In the genomic region with DNA sequence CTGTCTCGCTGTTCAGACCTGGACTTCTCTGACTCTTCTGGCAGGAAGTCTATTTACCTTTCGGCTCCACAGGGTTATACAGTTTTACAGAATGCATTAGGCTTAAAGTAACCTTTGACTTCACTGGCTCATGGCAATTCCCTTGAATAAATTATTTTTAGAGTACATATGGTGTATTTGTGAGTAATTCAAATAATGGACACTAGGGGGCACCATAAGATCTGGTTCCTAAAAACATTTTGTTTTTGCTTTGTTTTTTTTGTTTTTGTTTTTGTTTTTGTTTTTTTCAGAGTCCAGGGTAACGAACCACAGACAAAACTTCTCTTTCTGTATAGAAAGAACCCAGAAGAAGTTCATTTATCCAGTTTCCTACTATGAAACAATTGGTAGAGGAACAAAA, we compare ENCODE assay signal across 11 mouse cellular contexts. TPM values are rescaled to one million over a fixed set of nuclear protein-coding genes. Genes with fewer than 3 reads are reported as not detected.
DNase-seq lines count a peak whose midpoint lies in the region; ATAC-seq and TF ChIP-seq lines count a peak whose summit lies in the region.
"Had no signal": no experiment of that assay in that cellular context is flagged by ENCODE, and none has a peak within 500 bp of the region (broad histone marks: within the 10 kb centered on the region; RNA-seq: fewer than 3 reads in every experiment).

No protein-coding gene starts in this region.

- no peaks in the 10 kb centered on the region for H3K4me1 ChIP-seq in liver, embryonic 14.5 days (replicated peaks; ENCODE audit: control insufficient read depth in 2 of 2, insufficient read depth in 2 of 2, low read length in 1 of 2)
- H3K4me1 ChIP-seq in liver, embryonic 12.5 days, result no peaks in the 10 kb centered on the region
- no peaks in the 10 kb centered on the region for H3K4me1 ChIP-seq in midbrain, embryonic 15.5 days

- peak; percentile 32 for DNase-seq in embryo, embryonic 10 days (ENCODE audit: low spot score)
- no peak for DNase-seq in embryo, embryonic 9.5 days (ENCODE audit: extremely low spot score)
- DNase-seq in liver, embryonic 14.5 days (ENCODE audit: low read depth in 3 of 3, low spot score in 3 of 3), result no peak
- no peak for DNase-seq in urinary bladder, postnatal 10 days (ENCODE audit: low spot score)
- no peak for DNase-seq in gastrocnemius, postnatal 4 days (ENCODE audit: low spot score in 2 of 2)
- DNase-seq: adrenal gland, postnatal 36 days; kidney, adult 18-20 months; right cerebral cortex, postnatal 25 days had no signal

- ATAC-seq in liver, embryonic 14.5 days (ENCODE audit: insufficient read depth), result no peak
- ATAC-seq in liver, embryonic 12.5 days, result no peak
- peak; percentile 44 for ATAC-seq in activated CD4-positive, CD25-positive, alpha-beta regulatory T cell, adult 4 months
- 0 out of 2 replicates have a peak, but pooled peaks have one; percentile 48 for ATAC-seq in midbrain, embryonic 15.5 days (replicated peaks)

- H3K9me3 ChIP-seq in liver, embryonic 14.5 days (ENCODE audit: control insufficient read depth, low read length), result no peaks in the 10 kb centered on the region
- H3K9me3 ChIP-seq in liver, embryonic 12.5 days (replicated peaks), result no peaks in the 10 kb centered on the region
- no peaks in the 10 kb centered on the region for H3K9me3 ChIP-seq in midbrain, embryonic 15.5 days

- TF ChIP-seq CTCF in liver, embryonic 14.5 days (IDR thresholded peaks at IDR 0.05; ENCODE audit: low read depth), result peak; percentile 49; the same call in 1 of the 2 replicates

- H3K4me2 ChIP-seq in liver, embryonic 14.5 days (ENCODE audit: low read depth), result no peak overlapping the region
- H3K4me2 ChIP-seq in liver, embryonic 12.5 days, result no peak overlapping the region
- H3K4me2 ChIP-seq in midbrain, embryonic 15.5 days, result no peak overlapping the region

- no peak overlapping the region for H3K9ac ChIP-seq in liver, embryonic 14.5 days (replicated peaks)
- no peak overlapping the region for H3K9ac ChIP-seq in liver, embryonic 12.5 days
- H3K9ac ChIP-seq in midbrain, embryonic 15.5 days, result no peak overlapping the region

- no peaks in the 10 kb centered on the region for H3K27me3 ChIP-seq in liver, embryonic 14.5 days (ENCODE audit: control insufficient read depth, insufficient read depth, low read length)
- H3K27me3 ChIP-seq in liver, embryonic 12.5 days (replicated peaks), result no peaks in the 10 kb centered on the region
- no peaks in the 10 kb centered on the region for H3K27me3 ChIP-seq in midbrain, embryonic 15.5 days (replicated peaks)

- no peak overlapping the region for H3K27ac ChIP-seq in liver, embryonic 14.5 days
- H3K27ac ChIP-seq in liver, embryonic 12.5 days, result no peak overlapping the region
- no peak overlapping the region for H3K27ac ChIP-seq in midbrain, embryonic 15.5 days

- no peaks in the 10 kb centered on the region for H3K36me3 ChIP-seq in liver, embryonic 14.5 days (replicated peaks; ENCODE audit: control insufficient read depth, insufficient read depth, low read depth)
- no peaks in the 10 kb centered on the region for H3K36me3 ChIP-seq in liver, embryonic 12.5 days
- no peaks in the 10 kb centered on the region for H3K36me3 ChIP-seq in midbrain, embryonic 15.5 days (replicated peaks)

- no peak overlapping the region for H3K4me3 ChIP-seq in liver, embryonic 14.5 days (ENCODE audit: insufficient read depth in 1 of 2, low read depth in 2 of 2, low read length in 2 of 2)
- H3K4me3 ChIP-seq in liver, embryonic 12.5 days, result no peak overlapping the region
- no peak overlapping the region for H3K4me3 ChIP-seq in midbrain, embryonic 15.5 days

- no peak for TF ChIP-seq EP300 in liver, embryonic 14.5 days (IDR thresholded peaks at IDR 0.05; ENCODE audit: low read depth)

- WGBS in liver, embryonic 14.5 days (ENCODE audit: insufficient replicate concordance), result 28% methylated on average over 3 of the region's 3 CpGs
- 37% methylated on average over 3 of the region's 3 CpGs for WGBS in liver, embryonic 12.5 days (ENCODE audit: insufficient replicate concordance)
- 49% methylated on average over 3 of the region's 3 CpGs for WGBS in midbrain, embryonic 15.5 days

RNA-seq across cellular contexts. Expression of a gene that starts 17.2 kb away (rescaled TPM):
- polyA plus RNA-seq in liver, embryonic 14.5 days (2012; rRNA removed), result 11.4 and 14.6 TPM in 2 replicates
- polyA plus RNA-seq in liver, embryonic 14.5 days (2014; fragmentation: Nextera tagmentation; extraction: Ambion mirVana), result 24.1 and 24.2 TPM in 2 replicates
- 33.1 and 35.0 TPM in 2 replicates for polyA plus RNA-seq in liver, embryonic 12.5 days (2016; fragmentation: Nextera tagmentation; extraction: Ambion mirVana)
- polyA plus RNA-seq in activated CD4-positive, CD25-positive, alpha-beta regulatory T cell, adult 4 months (2017; shearing (Covaris generic)), result 10 to 100 TPM; 12.7 to 15.2 TPM
- 22.3 and 24.2 TPM in 2 replicates for polyA plus RNA-seq in midbrain, embryonic 15.5 days (2015; fragmentation: Nextera tagmentation; extraction: Ambion mirVana)
- total RNA-seq in gastrocnemius, postnatal 4 days (2021), result 10 to 100 TPM; 23.8 to 28.1 TPM

RNA-seq across cellular contexts. Expression of a gene that starts 33.7 kb away (rescaled TPM):
- 2.4 and 3.3 TPM in 2 replicates for polyA plus RNA-seq in liver, embryonic 14.5 days (2012; rRNA removed)
- 6.8 and 8.7 TPM in 2 replicates for polyA plus RNA-seq in liver, embryonic 14.5 days (2014; fragmentation: Nextera tagmentation; extraction: Ambion mirVana)
- polyA plus RNA-seq in liver, embryonic 12.5 days (2016; fragmentation: Nextera tagmentation; extraction: Ambion mirVana), result 7.6 and 8.7 TPM in 2 replicates
- polyA plus RNA-seq in activated CD4-positive, CD25-positive, alpha-beta regulatory T cell, adult 4 months (2017; shearing (Covaris generic)), result 100 to 1,000 TPM; 160 to 175 TPM
- 9.7 and 13.3 TPM in 2 replicates for polyA plus RNA-seq in midbrain, embryonic 15.5 days (2015; fragmentation: Nextera tagmentation; extraction: Ambion mirVana)
- total RNA-seq in gastrocnemius, postnatal 4 days (2021), result 1 to 10 TPM; 5.5 to 6.2 TPM

Comparison
In these comparisons a context has a peak if more than half of its experiments do, and no peak if none do; other contexts are left out.
1. ATAC-seq: peak in activated CD4-positive, CD25-positive, alpha-beta regulatory T cell, adult 4 months (single experiment) and midbrain, embryonic 15.5 days (single experiment); none in liver, embryonic 14.5 days (single experiment) and liver, embryonic 12.5 days (single experiment).
2. RNA of a gene that starts 33.7 kb away (polyA plus RNA-seq): 160 to 175 TPM in activated CD4-positive, CD25-positive, alpha-beta regulatory T cell, adult 4 months; 9.7 to 13.3 TPM in midbrain, embryonic 15.5 days, 7.6 to 8.7 TPM in liver, embryonic 12.5 days and 2.4 to 8.7 TPM in liver, embryonic 14.5 days; every median in the first group is over 10 times any median in the second.